Mouse (Mus musculus) heart, postnatal 36 days (tissue): ENCODE data around the gene Sox13. TPM values are rescaled to one million over a fixed set of nuclear protein-coding genes. Genes with fewer than 3 reads are reported as not detected.

Experiments used
- DNase-seq, 2 experiments: peaks; one replicate each; pipeline ENCODE4 v3.0.0; 2021 to 2022
- intact Hi-C: fragments of 180-260 bp; cut with DNase I; formaldehyde crosslinking; loops from one replicate; pipeline ENCODE4 v1.15.1; 2025
- total RNA-seq, 2 experiments: library from RNA; stranded (reverse); gene quantifications; 2 replicates each; pipeline ENCODE4 v1.2.3; 2021

Gene Sox13
- total RNA-seq, 2 experiments from 2014 or later = 16.1 to 16.7 TPM

DNA sequence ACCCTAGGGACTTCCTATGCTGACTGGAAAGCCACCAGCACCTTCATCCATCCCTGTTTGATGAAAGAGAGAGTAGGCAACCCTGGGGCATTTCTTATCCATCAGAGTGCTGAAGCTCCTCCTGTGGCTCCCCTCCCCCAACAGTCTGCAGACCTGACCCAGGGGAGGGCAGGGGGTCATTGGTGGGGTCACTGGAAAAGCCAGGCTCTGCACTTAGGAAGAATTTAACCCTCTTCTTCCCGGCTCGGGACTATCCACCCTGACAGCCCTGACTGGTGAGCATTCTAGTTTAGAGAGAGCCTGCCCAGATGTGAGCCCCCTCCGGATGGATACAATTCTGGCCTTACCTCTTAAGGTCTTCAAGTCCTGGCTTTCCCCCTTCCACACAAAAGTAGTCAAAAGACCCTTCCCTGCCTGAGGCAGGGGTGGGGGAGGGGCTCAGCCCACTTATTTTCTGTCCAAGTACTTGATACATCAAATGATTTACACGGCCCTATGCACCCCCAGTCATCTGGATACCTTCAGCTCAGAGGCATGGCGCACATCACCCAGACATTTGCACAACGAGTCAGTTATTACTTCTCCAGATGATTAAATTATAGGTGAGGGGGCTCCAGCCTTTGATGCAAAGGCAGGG is 15.2 kb downstream of the Sox13 start:
- intact Hi-C loops = no loop called here
- DNase-seq = no peak

DNA sequence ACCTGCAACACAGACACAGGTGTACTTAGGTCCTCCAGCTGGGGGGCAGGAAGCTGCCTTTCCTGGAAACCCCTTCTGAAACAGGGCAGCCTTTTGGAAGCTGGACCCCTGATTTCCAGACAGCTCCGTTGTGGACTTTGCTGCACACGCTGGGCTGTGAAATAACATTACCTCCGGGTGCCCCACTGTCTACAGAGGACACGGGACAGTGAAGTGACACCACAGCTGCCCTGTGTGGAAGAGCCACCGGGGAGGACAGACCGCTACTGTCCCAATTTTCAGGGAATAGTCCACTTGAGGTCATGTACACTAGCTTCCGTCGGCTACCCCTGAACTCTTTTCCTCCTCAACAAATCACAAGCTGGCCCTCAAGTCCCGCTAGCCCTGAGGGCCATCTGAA is 15.9 kb downstream of the Sox13 start:
- intact Hi-C loops = no loop called here
- DNase-seq = no peak

DNA sequence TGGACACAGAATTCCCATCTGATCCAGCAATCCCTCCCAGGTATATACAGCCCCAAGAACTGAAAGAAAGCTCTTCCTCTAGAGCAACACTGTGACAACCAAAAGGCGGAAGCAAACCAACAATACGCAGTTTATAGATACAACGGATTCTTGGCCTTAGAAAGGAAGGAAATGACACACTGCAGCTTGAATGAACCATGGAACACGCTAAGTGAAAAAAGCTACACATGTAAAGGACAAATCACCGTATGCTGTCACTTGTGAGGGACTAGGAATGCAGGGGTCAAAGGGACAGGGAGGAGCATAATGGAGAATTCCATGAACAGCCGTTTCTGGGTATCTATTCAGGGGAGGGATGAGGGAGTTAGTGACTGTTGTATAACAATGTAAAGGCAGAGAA is 16.7 kb downstream of the Sox13 start:
- intact Hi-C loops = no loop called here
- no peak for DNase-seq

DNA sequence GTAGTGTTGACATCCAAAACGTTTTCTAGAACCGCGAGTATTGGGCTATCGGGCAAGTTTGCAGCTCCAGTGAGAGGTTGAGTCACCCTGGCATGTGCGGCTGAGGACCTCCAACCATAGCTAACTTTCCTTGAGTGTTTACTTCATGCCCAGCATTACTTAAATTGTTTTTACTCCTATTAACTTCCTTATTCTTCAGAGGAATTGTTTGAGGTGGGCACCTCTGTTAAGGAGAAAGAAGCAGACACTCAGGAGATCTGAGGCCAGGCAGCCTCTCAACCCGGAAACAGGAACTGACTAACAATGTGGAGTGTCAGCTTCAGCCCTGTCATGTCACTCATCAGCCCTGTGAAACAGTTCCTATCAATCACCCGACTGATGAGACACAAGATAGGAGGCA is 17.6 kb downstream of the Sox13 start:
- intact Hi-C loops = no loop called here
- peak in 1 of 2 experiments; percentile 1 for DNase-seq

DNA sequence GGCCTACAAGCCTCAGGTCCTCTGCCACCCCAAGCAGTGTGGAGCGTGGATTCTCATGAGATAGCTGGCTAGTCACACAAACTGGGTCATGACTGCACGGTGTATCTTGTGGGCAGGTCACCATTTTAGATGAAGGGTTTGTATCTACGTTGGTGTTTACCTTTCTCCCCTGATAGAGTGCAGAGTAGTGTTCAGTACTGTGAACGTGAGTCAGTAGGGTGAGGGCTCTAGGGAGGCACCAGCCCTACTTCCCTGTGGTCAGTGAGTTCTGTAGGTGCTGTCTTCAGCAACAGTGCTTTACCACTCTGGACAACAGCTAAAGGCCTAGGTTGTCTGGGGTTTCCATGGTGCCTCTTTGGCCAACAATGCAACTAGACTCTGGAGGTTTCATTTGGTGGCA is 20.2 kb downstream of the Sox13 start:
- no peak for DNase-seq
- intact Hi-C loops = no loop called here

DNA sequence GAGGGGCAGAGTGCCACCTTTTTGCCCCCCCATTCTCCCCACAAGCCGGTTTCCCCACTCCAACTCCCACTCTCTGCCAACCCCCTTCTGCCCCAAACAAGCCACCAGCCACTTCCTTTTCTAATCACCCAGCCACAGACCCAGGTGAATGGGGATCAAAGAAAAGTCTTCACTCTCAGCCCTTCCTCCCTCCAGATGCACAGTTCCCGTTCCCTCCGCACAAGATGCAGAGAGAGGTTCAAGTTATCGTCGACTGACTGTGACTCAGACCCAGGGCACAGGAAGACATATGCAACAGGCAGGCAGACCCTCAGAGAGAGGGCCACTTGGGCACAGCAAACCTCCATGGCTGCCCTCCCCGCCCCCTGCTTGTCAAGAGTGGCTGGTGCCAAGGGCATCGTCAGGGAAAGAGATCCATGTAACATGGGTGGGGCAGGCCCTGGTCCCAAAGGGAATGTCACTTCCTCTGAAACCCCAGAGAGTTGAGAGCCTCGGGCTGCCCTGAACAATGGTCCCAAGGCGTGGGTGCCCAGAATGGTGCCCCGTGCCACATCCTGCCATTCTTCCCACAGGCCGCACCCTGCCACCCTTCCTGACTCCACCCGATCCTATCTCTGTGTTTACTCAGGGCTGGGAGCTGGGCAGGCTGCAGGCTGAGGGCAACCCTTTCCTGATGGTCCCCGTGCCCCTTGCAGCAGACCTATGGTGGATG is 24.0 kb downstream of the Sox13 start:
- no peak for DNase-seq
- intact Hi-C loops = no loop called here

DNA sequence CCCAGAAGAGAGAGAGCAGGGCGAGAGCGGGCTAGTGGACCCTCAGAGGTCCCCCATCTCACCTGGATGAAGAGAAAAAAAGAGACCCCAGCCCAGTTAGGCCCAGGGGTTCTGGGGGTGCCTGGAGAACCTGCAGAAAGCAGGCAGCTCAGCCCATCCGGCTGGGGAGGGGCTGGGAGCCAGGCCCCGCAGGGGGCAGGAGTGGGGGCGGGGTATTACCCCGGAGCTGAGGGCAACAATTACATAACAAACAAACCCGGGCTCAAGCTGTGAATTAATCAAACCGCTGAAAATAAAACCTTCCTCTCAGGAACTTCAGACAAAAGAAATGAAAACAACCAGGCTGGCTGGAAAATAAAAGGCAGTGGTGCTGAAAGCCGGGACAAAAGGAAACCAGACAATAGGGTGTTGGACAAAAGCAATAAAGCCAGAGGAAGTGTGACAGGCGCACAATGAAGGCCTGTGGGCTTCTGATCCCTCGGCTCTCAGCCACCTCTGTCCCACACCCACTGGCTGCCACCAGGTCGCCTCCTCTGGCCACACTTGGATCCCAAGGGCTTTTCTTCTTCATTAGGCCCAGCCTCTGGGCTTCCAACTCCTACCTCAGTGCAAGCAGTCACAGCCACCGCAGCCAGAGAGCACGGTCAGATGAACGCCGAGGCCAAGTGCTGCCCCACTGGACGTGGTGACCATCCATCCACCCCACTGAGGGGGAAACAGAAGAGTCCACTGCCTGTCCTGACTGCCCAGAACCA is 26.5 kb downstream of the Sox13 start:
- intact Hi-C loops = no loop called here
- no peak for DNase-seq

DNA sequence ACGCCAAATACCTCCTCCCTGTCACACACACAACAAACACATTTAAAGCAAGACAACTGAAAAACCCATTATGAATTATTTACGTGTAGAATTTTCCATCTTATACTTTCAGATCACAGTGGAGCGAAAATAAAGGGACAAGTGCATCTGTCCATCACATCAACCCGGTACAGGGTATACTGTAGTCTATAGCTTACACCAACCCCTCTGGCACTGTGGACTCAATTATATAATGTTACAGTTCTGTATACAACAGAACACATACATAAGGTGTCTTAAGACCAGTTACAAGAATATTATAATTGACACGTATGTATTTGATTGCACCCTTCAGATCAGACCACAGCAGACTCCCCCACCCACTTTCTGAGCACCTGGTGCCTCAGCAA is 27.1 kb downstream of the Sox13 start:
- intact Hi-C loops = no loop called here
- no peak for DNase-seq

DNA sequence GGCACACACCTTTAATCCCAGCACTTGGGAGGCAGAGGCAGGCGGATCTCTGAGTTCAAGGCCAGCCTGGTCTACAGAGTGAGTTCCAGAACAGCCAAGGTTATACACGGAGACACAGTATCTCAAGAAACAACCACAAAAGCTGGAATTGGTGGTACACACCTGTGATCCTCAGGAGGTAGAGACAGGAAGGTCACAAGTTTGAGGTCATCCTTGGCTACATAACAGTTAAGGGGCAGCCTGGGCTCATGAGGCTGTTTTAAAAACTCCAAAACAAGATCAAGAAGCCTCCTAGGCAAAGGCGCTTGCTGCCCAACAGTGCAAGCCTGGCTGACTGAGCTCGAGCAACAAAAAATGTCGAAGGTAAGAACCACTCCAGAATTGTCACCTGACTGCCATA is 27.5 kb downstream of the Sox13 start:
- DNase-seq = no peak
- intact Hi-C loops = no loop called here

DNA sequence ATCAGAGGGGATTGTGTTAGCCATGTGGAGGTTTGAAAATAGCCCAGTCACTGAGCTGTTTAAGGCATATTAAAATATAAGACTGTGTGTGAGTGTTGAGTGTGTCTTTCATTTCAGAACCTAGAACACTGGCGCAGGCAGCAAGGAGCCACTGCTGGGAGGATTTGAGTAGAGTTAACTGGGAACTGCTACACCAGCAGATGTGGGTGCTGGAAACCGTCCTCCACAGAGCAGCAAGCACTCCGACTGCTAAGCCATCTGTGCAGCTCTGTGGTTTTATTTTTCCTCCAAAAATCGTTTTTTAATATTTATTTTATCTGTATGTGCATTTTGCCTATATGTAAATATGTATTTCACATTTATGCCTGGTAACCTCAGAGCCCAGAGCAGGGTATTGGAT is 29.5 kb downstream of the Sox13 start:
- intact Hi-C loops = no loop called here
- DNase-seq = no peak

DNA sequence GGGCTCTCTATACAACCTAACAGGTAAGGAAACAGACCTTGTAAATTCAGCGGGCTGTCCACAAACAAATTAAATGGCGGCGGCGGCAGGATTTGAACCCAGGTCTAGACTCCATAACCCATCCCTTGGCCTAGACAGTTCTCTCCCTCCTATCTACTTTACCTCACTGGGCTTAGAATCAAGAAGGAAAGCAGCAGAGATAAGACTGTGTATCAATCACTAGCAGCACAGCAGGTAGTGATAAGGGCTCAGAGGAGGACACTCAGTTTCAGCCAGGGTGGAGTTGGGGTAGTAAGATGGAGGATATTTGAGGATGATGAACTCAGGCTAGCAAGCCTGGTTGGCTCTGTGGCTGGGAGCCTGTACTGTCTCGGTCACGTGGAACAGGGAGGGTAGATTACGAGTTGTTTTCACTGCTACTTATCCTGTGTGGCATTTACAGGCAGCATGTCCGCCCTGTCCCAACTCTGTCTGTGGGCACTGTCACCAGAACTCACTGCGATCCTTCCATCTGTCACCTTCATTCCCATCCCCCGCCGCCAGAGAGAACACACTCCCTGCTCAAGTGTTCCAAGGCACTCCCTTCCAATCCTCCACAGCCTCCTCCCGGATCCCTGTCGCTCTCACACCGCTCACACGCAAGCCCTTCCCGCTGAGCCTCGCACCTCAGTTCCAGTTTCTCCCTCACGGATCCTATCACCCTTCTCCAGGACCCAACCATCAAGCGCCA is 36.5 kb downstream of the Sox13 start:
- intact Hi-C loops = no loop called here
- no peak for DNase-seq

DNA sequence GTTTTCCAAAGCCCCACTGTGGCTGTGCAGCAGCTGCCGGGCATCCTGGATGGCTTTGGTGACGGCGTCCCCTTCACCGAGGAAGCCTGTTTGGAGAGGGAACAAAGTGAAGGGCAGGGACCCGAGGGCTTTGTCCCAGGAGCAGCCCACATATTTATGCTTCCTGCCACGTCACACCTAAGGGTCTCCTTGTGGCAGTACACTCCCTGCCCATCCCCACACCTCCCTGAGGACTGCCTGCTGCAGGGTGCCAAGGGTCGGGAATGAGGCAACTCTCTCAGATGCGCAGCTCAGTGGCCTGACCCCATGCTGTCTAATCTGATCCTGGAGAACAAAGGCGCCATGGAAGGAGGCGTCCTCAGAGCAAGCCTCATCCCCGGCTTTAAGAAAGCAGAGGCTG is 38.0 kb downstream of the Sox13 start:
- intact Hi-C loops = no loop called here
- no peak for DNase-seq

DNA sequence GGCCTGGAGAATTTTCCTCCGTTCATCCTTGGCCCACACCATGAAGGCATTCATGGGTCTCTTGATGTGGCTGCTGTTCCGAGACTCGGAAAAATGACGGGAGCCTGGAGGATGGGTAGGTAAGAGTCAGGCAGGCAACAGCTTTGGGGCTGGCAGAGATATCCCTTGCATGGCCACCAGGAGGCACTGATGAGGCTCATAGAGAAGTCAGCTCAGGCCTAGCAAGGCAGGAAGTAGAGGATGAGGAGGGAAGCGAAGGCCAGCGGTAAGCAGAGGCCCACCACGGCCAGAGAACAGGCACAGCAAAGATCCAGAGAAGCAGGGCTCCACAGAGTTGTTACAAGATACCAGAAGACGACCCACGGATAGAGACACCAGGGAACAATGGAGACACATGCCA is 38.7 kb downstream of the Sox13 start:
- intact Hi-C loops = loop anchor here (1.0 to 2.0 kb wide), 2 partner anchors 107 to 201 kb away; no protein-coding TSS in a partner anchor
- peak; percentile 75 to 83 for DNase-seq

DNA sequence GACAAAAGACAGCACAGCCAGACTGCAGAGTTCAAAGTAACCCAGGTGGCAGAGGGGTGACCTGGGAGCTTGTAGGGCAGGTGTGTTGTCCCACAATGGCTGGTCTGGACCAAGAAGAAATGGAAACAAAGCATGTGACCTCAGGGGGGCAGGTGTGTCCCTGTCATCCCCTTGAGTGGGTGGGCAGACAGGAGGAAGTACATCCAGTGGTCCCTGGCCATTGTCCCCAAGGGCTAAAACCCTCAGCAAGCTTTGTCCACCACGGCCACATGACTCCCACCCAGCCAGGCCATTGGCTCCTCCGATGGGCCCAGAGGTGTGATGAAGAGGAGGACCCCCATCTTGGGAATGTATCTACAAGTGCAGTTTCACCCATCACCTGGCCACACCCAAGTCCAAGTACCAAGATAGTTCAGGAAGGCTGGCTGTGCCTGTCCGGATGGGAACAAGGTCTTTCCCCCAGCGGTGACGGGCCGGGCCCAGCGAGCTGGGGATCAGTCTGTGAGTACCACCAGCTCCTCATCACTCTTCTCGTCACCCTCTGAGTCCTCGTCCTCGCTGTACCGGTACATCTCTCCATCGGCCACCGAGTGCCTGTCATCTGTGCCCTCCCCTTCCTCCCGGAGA is 40.9 kb downstream of the Sox13 start:
- intact Hi-C loops = loop anchor here (2.0 kb wide), 2 partner anchors 40 to 66 kb away; no protein-coding TSS in a partner anchor

DNA sequence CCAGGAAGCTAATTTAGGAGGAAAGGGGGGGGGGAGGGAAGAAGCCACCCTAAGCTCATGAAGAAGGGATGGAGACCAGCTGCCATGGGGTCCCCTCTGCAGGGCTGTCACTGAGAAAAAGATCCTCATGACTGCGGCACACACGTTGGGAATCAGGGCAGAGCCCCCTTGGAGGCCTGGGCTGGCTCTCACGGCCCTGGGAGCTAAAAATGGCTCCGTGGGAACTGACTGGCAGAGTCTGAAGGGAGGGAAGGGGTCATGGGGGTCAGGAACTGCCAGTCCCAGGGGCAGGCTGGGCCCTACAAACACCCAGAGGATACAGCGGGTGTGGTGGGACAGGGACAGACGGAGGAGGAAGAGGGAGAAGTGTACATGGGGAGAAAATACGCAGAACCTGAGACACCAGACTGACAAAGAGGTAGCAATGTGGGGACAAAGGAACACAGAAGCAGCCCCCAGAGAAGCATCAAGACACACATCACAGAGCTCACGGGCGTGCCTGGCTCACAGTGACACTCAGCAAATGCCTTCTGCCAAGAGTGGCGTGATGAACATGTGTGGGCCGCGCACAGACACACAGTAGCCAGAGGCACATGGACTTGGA is 41.5 kb downstream of the Sox13 start:
- no peak for DNase-seq
- intact Hi-C loops = loop anchor here (1.0 to 2.0 kb wide), 3 partner anchors 40 to 228 kb away; partner anchors contain the start of gene Snrpe

More for the DNA sequence above, 40.9 kb downstream of the Sox13 start:
- no peak for DNase-seq

DNA sequence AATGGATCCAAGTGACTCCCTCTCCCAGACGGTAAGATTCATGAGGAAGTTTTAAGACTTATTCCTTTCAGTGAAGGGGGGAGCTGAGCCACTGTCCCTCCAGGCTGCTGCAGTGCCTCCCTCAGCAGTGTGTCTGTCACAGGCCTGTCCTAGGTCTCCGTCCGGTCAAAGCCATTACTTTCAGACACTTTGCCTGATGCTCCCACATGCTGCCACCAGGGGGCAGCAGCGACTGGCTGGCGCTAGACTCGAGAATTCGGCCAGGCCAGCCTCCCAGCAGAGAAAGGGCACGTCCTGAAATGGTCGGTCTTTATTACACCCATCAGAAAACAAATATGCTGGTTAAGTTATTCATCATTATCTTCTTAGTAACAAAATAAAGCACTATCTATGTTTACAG is 42.2 kb downstream of the Sox13 start:
- intact Hi-C loops = loop anchor here (1.0 to 2.0 kb wide), 3 partner anchors 41 to 228 kb away; partner anchors contain the start of gene Snrpe
- peak; percentile 46 for DNase-seq

DNA sequence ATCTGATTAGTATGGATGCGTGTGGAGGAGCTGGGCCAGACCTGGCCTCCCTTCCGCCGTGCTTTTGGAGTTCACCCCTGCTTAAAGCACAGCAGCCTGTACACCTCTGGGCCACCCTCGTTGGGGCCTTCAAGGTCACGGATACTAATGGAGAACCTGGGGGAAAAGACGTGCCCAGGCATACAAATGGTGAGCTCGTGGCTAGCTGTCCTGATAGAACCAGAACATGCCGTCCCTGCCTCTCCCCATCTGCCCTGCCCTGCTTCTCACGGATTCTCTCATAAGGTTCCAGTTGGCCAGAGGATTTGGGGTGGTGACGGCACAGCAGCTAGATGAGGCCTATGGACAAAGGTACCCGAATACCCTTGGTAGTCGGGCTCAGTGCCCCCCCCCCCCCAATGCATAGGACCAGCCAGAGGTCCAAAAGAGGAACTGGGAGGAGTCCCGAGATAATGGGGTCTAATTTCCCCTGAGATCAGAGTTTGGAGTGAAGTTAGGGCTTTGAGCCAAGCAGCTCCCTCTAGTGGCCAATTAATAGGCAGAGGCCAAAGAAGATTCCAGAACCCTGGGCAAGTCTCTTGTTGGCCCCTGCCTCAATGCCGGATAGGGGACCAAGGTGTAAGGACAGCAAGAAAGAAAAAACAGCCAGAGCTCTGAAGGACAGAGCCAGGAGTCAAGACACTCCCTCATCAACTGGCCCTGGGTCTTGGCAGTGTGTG is 43.7 kb downstream of the Sox13 start:
- intact Hi-C loops = no loop called here
- peak; percentile 55 to 66 for DNase-seq

DNA sequence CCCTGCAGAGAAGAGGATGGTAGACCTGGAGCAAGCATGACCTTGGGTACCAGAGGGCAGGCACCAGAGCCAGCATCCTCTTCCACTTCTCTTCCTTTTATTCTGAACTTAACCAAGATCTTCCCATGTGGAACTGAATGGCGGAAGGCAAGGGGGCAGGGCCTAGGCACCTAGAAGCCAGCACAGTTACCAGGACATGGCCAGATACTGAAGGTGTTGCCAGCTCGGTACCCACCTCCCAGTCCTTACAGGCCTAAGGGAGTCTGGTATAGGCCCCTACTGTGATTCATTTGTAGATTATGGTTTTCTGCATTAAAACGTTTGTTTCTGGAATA is 44.2 kb downstream of the Sox13 start:
- intact Hi-C loops = no loop called here
- DNase-seq = no peak

DNA sequence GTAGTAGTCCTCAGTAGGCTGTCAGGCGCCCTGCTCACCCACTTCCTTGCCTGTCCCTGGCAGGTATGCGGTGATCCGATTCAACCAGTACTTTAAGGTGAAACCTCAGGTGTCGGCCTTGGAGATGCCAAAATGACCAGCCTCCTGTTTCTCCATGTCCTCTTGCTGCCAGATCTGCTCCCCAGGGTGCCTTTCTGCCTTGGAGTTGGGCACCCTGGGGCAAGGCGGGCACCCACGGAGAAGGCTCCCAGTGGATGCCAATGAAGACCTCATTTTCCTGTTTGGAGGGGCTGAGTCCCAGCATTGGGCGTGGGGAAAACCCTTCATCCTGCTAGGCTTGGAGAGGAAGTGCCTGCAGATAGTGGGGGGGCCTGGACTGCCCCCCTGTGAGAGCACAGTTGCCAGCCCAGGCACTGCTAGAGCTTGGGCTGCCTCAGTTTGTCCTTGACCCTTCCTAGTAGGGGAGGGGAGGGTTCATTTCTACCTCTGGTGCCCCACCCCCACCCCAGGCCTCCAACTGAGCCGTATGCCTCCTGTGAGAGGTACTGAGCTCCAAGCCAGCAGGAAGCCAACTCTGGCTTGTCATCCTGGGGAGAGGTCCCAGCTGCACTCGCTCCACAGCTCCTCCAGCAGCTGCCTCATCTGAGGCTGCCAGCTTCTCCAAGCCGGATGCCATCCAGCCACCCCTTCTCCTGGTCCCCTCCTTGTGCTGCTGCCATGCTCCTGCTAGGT is 44.8 kb downstream of the Sox13 start:
- DNase-seq = no peak

More for the DNA sequence above, 44.8 kb downstream of the Sox13 start:
- intact Hi-C loops = no loop called here
